In the genomic region with DNA sequence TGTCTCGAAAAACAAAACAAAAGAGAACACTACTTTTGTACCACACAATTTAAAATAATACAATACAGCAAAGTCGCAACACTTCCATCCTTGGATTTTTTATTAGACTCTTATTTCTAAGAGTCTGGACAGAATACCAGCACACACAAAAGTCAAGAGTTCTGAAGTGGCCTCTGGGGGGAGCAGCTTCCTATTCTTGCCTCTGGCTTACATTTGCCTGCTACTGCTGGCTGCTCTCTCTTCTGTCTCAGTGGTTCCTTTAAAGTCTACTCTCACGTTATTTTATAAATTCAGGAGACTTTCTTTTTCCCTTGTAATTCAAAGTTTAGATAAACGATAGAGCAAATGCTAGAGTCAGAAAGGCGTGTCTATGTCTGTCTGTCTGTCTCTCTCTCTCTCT, we compare ENCODE assay signal across 10 mouse cellular contexts.
DNase-seq lines count a peak whose midpoint lies in the region; ATAC-seq lines count a peak whose summit lies in the region.
"Had no signal": no experiment of that assay in that cellular context is flagged by ENCODE, and none has a peak within 500 bp of the region (broad histone marks: within the 10 kb centered on the region; RNA-seq: fewer than 3 reads in every experiment).

No protein-coding gene starts in this region.

- no peak overlapping the region for H3K4me3 ChIP-seq in kidney, embryonic 16.5 days (ENCODE audit: low read length)
- no peak overlapping the region for H3K4me3 ChIP-seq in forebrain, embryonic 10.5 days
- H3K4me3 ChIP-seq: liver, embryonic 13.5 days had no signal

- peak overlapping the region; percentile 15; the same call in 1 of the 2 replicates for H3K27ac ChIP-seq in kidney, embryonic 16.5 days (ENCODE audit: low read length)
- H3K27ac ChIP-seq in forebrain, embryonic 10.5 days = no peak overlapping the region
- H3K27ac ChIP-seq: liver, embryonic 13.5 days had no signal

- no peaks in the 10 kb centered on the region for H3K36me3 ChIP-seq in kidney, embryonic 16.5 days (ENCODE audit: insufficient read depth, low read length)
- H3K36me3 ChIP-seq in forebrain, embryonic 10.5 days (replicated peaks) = no peaks in the 10 kb centered on the region
- H3K36me3 ChIP-seq: liver, embryonic 13.5 days had no signal

- H3K4me2 ChIP-seq in kidney, embryonic 16.5 days (replicated peaks; ENCODE audit: low read depth, low read length) = no peak overlapping the region
- H3K4me2 ChIP-seq: liver, embryonic 13.5 days had no signal

- 0 out of 2 replicates have a peak, but pooled peaks have one; percentile 60 for ATAC-seq in frontal cortex, adult (ENCODE audit: low TSS enrichment)
- no peak for ATAC-seq in kidney, embryonic 16.5 days (ENCODE audit: low FRiP score, low TSS enrichment)

- H3K9me3 ChIP-seq in kidney, embryonic 16.5 days (ENCODE audit: low read length) = no peaks in the 10 kb centered on the region
- H3K9me3 ChIP-seq in forebrain, embryonic 10.5 days = no peaks in the 10 kb centered on the region
- H3K9me3 ChIP-seq: liver, embryonic 13.5 days had no signal

- H3K4me1 ChIP-seq in kidney, embryonic 16.5 days (ENCODE audit: insufficient read depth, low read length) = peaks cover 14% of the 10 kb centered on the region; the same call in 1 of the 2 replicates
- H3K4me1 ChIP-seq in forebrain, embryonic 10.5 days = peaks cover 23% of the 10 kb centered on the region
- H3K4me1 ChIP-seq: liver, embryonic 13.5 days had no signal

- 69% methylated on average over 5 of the region's 5 CpGs for WGBS in kidney, embryonic 16.5 days
- WGBS in forebrain, embryonic 10.5 days = 83% methylated on average over 5 of the region's 5 CpGs

- no peaks in the 10 kb centered on the region for H3K27me3 ChIP-seq in kidney, embryonic 16.5 days (ENCODE audit: insufficient read depth, low read length)
- H3K27me3 ChIP-seq in forebrain, embryonic 10.5 days (ENCODE audit: poor library complexity, severe bottlenecking) = no peaks in the 10 kb centered on the region; the same call in 1 of the 2 replicates
- H3K27me3 ChIP-seq: liver, embryonic 13.5 days had no signal

- H3K9ac ChIP-seq in kidney, embryonic 16.5 days (replicated peaks; ENCODE audit: low read length) = no peak overlapping the region
- H3K9ac ChIP-seq: liver, embryonic 13.5 days had no signal

- DNase-seq in frontal cortex, postnatal 14 days (ENCODE audit: low spot score in 2 of 2) = no peak
- no peak for DNase-seq in kidney, adult 18-20 months
- peak; percentile 55 for DNase-seq in brain, adult 2 months (ENCODE audit: low read depth, low spot score)
- DNase-seq in lung, postnatal 14 days = peak; percentile 33
- no peak for DNase-seq in forebrain, embryonic 10.5 days (ENCODE audit: extremely low spot score, low spot score)
- DNase-seq in layer of hippocampus, adult 8-10 months (ENCODE audit: low spot score in 2 of 2) = no peak
- DNase-seq: B cell, adult 2 months; liver, embryonic 13.5 days had no signal

Comparison
In these comparisons a context has a peak if more than half of its experiments do, and no peak if none do; other contexts are left out.
1. DNase-seq: peak in brain, adult 2 months (single experiment) and lung, postnatal 14 days (single experiment); none in frontal cortex, postnatal 14 days (0 of 2), kidney, adult 18-20 months (single experiment), forebrain, embryonic 10.5 days (single experiment) and layer of hippocampus, adult 8-10 months (0 of 2).